Mouse (Mus musculus) heart, embryonic 10.5 days (tissue): Measurements from ENCODE around the gene H2-Q2. TPM values are rescaled to one million over a fixed set of nuclear protein-coding genes. Genes with fewer than 3 reads are reported as not detected.
"Not testable (repeated sequence)": the region's sequence is repeated elsewhere in the genome, so short reads cannot be mapped to it uniquely, and the experiment has no call there.

ENCODE experiments used
- DNase-seq: peaks from one replicate; pipeline ENCODE4 v3.0.0-alpha.2; 2017; ENCODE audit warnings: low spot score
- H3K27ac ChIP-seq: fragments of 300-500 bp; sonication (generic); 2 replicates; pipeline ENCODE4 v1.5.1; 2016; ENCODE audit warnings: mild to moderate bottlenecking
- H3K27me3 ChIP-seq: fragments of 300-500 bp; sonication (generic); 2 replicates; pipeline ENCODE4 v1.6.1; 2016; ENCODE audit warnings: mild to moderate bottlenecking; ENCODE audit not compliant: poor library complexity, insufficient read depth, severe bottlenecking
- H3K36me3 ChIP-seq: fragments of 300-500 bp; sonication (generic); 2 replicates; pipeline ENCODE4 v1.6.1; 2016; ENCODE audit warnings: mild to moderate bottlenecking, moderate library complexity
- H3K4me1 ChIP-seq: fragments of 300-500 bp; sonication (generic); 2 replicates; pipeline ENCODE4 v1.6.1; 2016; ENCODE audit warnings: mild to moderate bottlenecking
- H3K4me3 ChIP-seq: fragments of 300-500 bp; sonication (generic); 2 replicates; pipeline ENCODE4 v1.5.1; 2016; ENCODE audit warnings: mild to moderate bottlenecking, moderate library complexity
- H3K9me3 ChIP-seq: fragments of 300-500 bp; sonication (generic); 2 replicates; pipeline ENCODE4 v1.6.1; 2016; ENCODE audit warnings: mild to moderate bottlenecking, moderate library complexity
- WGBS: fragments of 180-500 bp; shearing (Covaris S2); methylation state at CpG from one replicate; pipeline ENCODE4 v1.1.7; 2016; 5-methylcytosine and 5-hydroxymethylcytosine counted together
- polyA plus RNA-seq: library from polyadenylated mRNA; unstranded; fragments of >200 nt; fragmentation: Nextera tagmentation; extraction: Ambion mirVana; gene quantifications from 2 replicates; pipeline ENCODE4 v1.2.1, GENCODE M21; 2016

H2-Q2 gene
- polyA plus RNA-seq, 1 experiment from 2014 or later, result 11.2 TPM

DNA sequence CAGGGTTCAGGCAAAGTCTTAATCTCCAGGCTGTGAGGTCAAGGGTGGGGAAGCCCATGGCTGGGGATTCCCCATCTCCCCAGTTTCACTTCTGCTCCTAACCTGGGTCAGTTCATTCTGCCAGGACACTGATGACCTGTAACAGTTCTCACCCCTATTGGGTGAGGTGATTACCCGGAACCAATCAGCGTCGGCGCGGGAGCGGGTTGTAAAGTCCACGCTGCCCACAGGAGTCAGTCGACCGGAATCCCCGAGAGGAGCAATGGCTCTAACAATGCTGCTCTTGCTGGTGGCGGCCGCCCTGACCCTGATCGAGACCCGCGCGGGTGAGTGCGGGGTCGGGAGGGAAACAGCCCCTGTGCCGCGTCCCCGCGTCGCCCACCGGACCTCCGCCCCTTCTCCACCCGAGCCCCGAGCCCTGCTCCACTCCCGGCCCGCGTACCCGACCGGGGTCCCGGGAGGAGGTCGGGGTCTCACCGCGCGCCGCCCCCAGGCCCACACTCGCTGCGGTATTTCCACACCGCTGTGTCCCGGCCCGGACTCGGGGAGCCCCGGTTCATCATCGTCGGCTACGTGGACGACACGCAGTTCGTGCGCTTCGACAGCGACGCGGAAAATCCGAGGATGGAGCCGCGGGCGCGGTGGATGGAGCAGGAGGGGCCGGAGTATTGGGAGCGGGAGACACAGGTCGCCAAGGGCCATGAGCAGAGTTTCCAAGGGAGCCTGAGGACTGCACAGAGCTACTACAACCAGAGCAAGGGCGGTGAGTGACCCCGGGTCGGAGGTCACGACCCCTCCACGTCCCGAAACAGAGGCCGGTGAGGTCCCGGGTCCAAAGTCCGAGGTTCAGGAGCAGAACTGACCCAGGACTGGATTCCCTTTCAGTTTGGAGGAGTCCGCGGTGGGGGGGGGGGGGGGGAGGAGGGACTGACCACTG lies 52.1 kb downstream of the H2-Q2 start:
- Histone ChIP-seq H3K4me3 (peak overlapping the region; percentile 49), H3K27me3 (peaks cover 17% of the 10 kb centered on the region)
- H3K4me1 ChIP-seq, H3K9me3 ChIP-seq, H3K27ac ChIP-seq, DNase-seq, H3K36me3 ChIP-seq: not testable (repeated sequence)
- WGBS, result 4% methylated on average over 58 of the region's 75 CpGs

Other genes with a start within 250 kb of the H2-Q2 start
- gene Ly6g5c, start 234.0 kb upstream of the H2-Q2 start, polyA plus RNA-seq, result not detected in 2 replicates
- 0.73 and 0.99 TPM in 2 replicates for gene Ly6g5b, start 226.8 kb upstream of the H2-Q2 start, polyA plus RNA-seq
- 17.1 and 24.5 TPM in 2 replicates for gene Gpank1, start 220.8 kb upstream of the H2-Q2 start, polyA plus RNA-seq
- 220 and 246 TPM in 2 replicates for gene Csnk2b, start 220.2 kb upstream of the H2-Q2 start, polyA plus RNA-seq
- 7.4 and 11.5 TPM in 2 replicates for gene D17H6S53E, start 215.9 kb upstream of the H2-Q2 start, polyA plus RNA-seq
- gene Apom, start 210.2 kb upstream of the H2-Q2 start, polyA plus RNA-seq, result 3.0 and 72.5 TPM in 2 replicates
- gene Bag6, start 207.1 kb upstream of the H2-Q2 start, polyA plus RNA-seq, result 51.4 and 65.5 TPM in 2 replicates
- gene Prrc2a, start 177.3 kb upstream of the H2-Q2 start, polyA plus RNA-seq, result 137 and 161 TPM in 2 replicates
- 0.85 and 2.1 TPM in 2 replicates for gene Aif1, start 166.2 kb upstream of the H2-Q2 start, polyA plus RNA-seq
- gene Lst1, start 153.8 kb upstream of the H2-Q2 start, polyA plus RNA-seq, result 1.5 and 2.2 TPM in 2 replicates
- 0.15 TPM in 1 of 2 replicates, not detected in the other for gene Ltb, start 147.8 kb upstream of the H2-Q2 start, polyA plus RNA-seq
- gene Tnf, start 140.2 kb upstream of the H2-Q2 start, polyA plus RNA-seq, result 0.15 TPM in 1 of 2 replicates, not detected in the other
- gene Lta, start 136.9 kb upstream of the H2-Q2 start, polyA plus RNA-seq, result not detected in 2 replicates
- 0.30 TPM in 1 of 2 replicates, not detected in the other for gene Gm16181, start 121.4 kb upstream of the H2-Q2 start, polyA plus RNA-seq
- 6.5 and 10.1 TPM in 2 replicates for gene Atp6v1g2, start 108.6 kb upstream of the H2-Q2 start, polyA plus RNA-seq
- 8.4 and 10.4 TPM in 2 replicates for gene Nfkbil1, start 106.5 kb upstream of the H2-Q2 start, polyA plus RNA-seq
- 367 and 489 TPM in 2 replicates for gene Ddx39b, start 100.5 kb upstream of the H2-Q2 start, polyA plus RNA-seq
- gene H2-D1, start 79.5 kb upstream of the H2-Q2 start, polyA plus RNA-seq, result 22.5 and 25.0 TPM in 2 replicates
- 0.80 and 1.2 TPM in 2 replicates for gene H2-Q1, start 21.8 kb upstream of the H2-Q2 start, polyA plus RNA-seq
- 1.8 and 2.1 TPM in 2 replicates for gene H2-Q4, start 37.4 kb downstream of the H2-Q2 start, polyA plus RNA-seq
- 0.17 and 4.9 TPM in 2 replicates for gene H2-Q6, start 82.6 kb downstream of the H2-Q2 start, polyA plus RNA-seq
- gene H2-Q7, start 96.9 kb downstream of the H2-Q2 start, polyA plus RNA-seq, result 2.2 and 12.2 TPM in 2 replicates
- 0.25 and 4.7 TPM in 2 replicates for gene H2-Q10, start 127.8 kb downstream of the H2-Q2 start, polyA plus RNA-seq
- gene Pou5f1, start 163.8 kb downstream of the H2-Q2 start, polyA plus RNA-seq, result 0.09 TPM in 1 of 2 replicates, not detected in the other
- 43.1 and 43.8 TPM in 2 replicates for gene Tcf19, start 174.6 kb downstream of the H2-Q2 start, polyA plus RNA-seq
- 17.2 and 17.9 TPM in 2 replicates for gene Cchcr1, start 174.9 kb downstream of the H2-Q2 start, polyA plus RNA-seq
- 0.81 and 1.1 TPM in 2 replicates for gene Psors1c2, start 191.0 kb downstream of the H2-Q2 start, polyA plus RNA-seq
- 0.20 and 0.63 TPM in 2 replicates for gene Cdsn, start 209.9 kb downstream of the H2-Q2 start, polyA plus RNA-seq
- not detected in 2 replicates for gene 2300002M23Rik, start 225.2 kb downstream of the H2-Q2 start, polyA plus RNA-seq